Comparison of ENCODE assay signal across 8 mouse cellular contexts in the genomic region with DNA sequence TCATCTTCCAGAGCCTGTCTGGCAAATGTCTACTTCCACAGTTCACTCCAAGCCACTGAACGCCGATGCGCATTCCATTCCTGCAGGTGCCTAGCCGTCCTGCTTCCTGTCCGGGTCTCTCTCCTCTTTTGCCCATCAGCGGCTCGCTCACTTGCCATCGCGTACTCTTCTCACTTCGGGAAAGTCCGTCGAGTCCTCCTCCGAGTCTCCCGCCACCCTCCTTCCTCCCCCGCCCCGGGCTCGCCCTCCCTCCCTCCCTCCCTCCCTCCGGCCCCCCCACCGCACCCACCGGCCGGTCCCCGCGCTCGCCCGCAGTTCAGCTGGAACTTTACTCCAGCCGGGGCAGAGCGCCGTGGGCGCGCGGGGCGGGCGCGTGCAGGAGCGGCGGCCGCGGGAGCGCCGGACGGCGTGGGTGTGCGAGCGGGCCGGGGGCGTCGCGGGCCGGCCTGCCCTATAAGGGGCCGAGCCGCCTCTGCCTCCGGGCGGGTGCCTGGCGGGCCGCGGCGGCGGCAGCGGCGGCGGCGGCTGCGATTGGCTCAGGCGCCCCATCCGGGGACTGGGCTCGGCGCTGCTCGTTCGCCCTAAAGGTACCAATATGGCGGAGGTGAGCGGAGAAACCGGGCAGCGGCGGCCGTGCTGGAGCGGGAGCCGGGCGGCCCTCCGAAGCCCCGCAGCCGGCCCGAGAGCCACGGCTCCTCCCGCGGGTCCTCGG. TPM values are rescaled to one million over a fixed set of nuclear protein-coding genes. Genes with fewer than 3 reads are reported as not detected.
DNase-seq lines count a peak whose midpoint lies in the region; ATAC-seq and TF ChIP-seq lines count a peak whose summit lies in the region.

No protein-coding gene starts in this region.

- TF ChIP-seq CTCF in liver, postnatal 0 days (IDR thresholded peaks at IDR 0.05; ENCODE audit: low read depth), result no peak
- no peak for TF ChIP-seq CTCF in testis, adult 2 months (IDR thresholded peaks at IDR 0.05; ENCODE audit: control insufficient read depth, insufficient read depth, insufficient replicate concordance, low read depth, low read length)

- TF ChIP-seq POLR2A in testis, adult 2 months (IDR thresholded peaks at IDR 0.05; ENCODE audit: control insufficient read depth, low read depth, low read length), result peak; percentile 42

- WGBS in forebrain, embryonic 13.5 days, result under 1% methylated on average over 56 of the region's 86 CpGs
- under 1% methylated on average over 70 of the region's 86 CpGs for whole genome bisulfite sequencing in liver, postnatal 0 days (ENCODE audit: insufficient replicate concordance)
- 1% methylated on average over 63 of the region's 86 CpGs for WGBS in neural tube, embryonic 14.5 days

- intact Hi-C loops in heart, postnatal 10 days (cut with DNase I), result loop anchor here (2.0 to 5.0 kb wide), 3 partner anchors 36 to 224 kb away; a partner anchor contains a TSS

- H3K4me2 ChIP-seq in forebrain, embryonic 13.5 days, result peak overlapping the region; percentile 90
- peak overlapping the region; percentile 94 for H3K4me2 ChIP-seq in liver, postnatal 0 days (ENCODE audit: low read depth, low read length)
- peak overlapping the region; percentile 85 for H3K4me2 ChIP-seq in neural tube, embryonic 14.5 days (ENCODE audit: low read depth, low read length)

- H3K9me3 ChIP-seq in forebrain, embryonic 13.5 days (replicated peaks), result no peaks in the 10 kb centered on the region
- H3K9me3 ChIP-seq in liver, postnatal 0 days (ENCODE audit: low read length), result no peaks in the 10 kb centered on the region
- H3K9me3 ChIP-seq in neural tube, embryonic 14.5 days (ENCODE audit: control insufficient read depth, low read length), result no peaks in the 10 kb centered on the region

- peak; percentile 62 for DNase-seq in ES-CJ7 (ENCODE audit: low read depth, low spot score)
- peak; percentile 90 to 92 for DNase-seq in heart, postnatal 10 days
- DNase-seq in layer of hippocampus, adult 11-12 months (ENCODE audit: low spot score), result peak; percentile 82
- peak; percentile 91 for DNase-seq in liver, postnatal 0 days

- ATAC-seq in cerebellum, adult (ENCODE audit: insufficient number of reproducible peaks, low FRiP score, low TSS enrichment), result peak; percentile 93
- ATAC-seq in forebrain, embryonic 13.5 days, result peak; percentile 96
- peak; percentile 93 for ATAC-seq in liver, postnatal 0 days
- peak; percentile 97 for ATAC-seq in neural tube, embryonic 14.5 days (ENCODE audit: low read depth)

- peak overlapping the region; percentile 96 for H3K27ac ChIP-seq in forebrain, embryonic 13.5 days
- H3K27ac ChIP-seq in liver, postnatal 0 days (ENCODE audit: low read depth), result peak overlapping the region; percentile 93
- H3K27ac ChIP-seq in neural tube, embryonic 14.5 days (ENCODE audit: low read depth, low read length), result peak overlapping the region; percentile 95
- H3K27ac ChIP-seq in testis, adult 2 months (ENCODE audit: control insufficient read depth, insufficient read depth, low read depth, low read length), result peak overlapping the region; percentile 92

- no peak for TF ChIP-seq EP300 in liver, postnatal 0 days (IDR thresholded peaks at IDR 0.05; ENCODE audit: low read depth)

- H3K36me3 ChIP-seq in forebrain, embryonic 13.5 days (ENCODE audit: poor library complexity, severe bottlenecking), result peaks cover 9% of the 10 kb centered on the region; the same call in 1 of the 2 replicates
- H3K36me3 ChIP-seq in liver, postnatal 0 days (replicated peaks; ENCODE audit: insufficient read depth, low read length), result peaks cover 12% of the 10 kb centered on the region
- H3K36me3 ChIP-seq in neural tube, embryonic 14.5 days (ENCODE audit: control insufficient read depth, insufficient read depth, low read length), result 0 out of 2 replicates have a peak, but pooled peaks cover 2% of the 10 kb centered on the region
- H3K36me3 ChIP-seq in testis, adult 2 months (ENCODE audit: control insufficient read depth, insufficient read depth, low read length), result no peaks in the 10 kb centered on the region

- H3K9ac ChIP-seq in forebrain, embryonic 13.5 days, result peak overlapping the region; percentile 97
- peak overlapping the region; percentile 93 for H3K9ac ChIP-seq in liver, postnatal 0 days (replicated peaks)
- peak overlapping the region; percentile 95 for H3K9ac ChIP-seq in neural tube, embryonic 14.5 days (replicated peaks; ENCODE audit: low read depth, low read length)

- H3K4me3 ChIP-seq in forebrain, embryonic 13.5 days, result peak overlapping the region; percentile 95
- peak overlapping the region; percentile 74 for H3K4me3 ChIP-seq in liver, postnatal 0 days (ENCODE audit: low read depth, low read length)
- peak overlapping the region; percentile 93 for H3K4me3 ChIP-seq in neural tube, embryonic 14.5 days (ENCODE audit: low read depth, low read length)
- H3K4me3 ChIP-seq in testis, adult 2 months (ENCODE audit: control insufficient read depth, low read depth, low read length), result peak overlapping the region; percentile 94

- no peaks in the 10 kb centered on the region for H3K27me3 ChIP-seq in forebrain, embryonic 13.5 days
- no peaks in the 10 kb centered on the region for H3K27me3 ChIP-seq in liver, postnatal 0 days (ENCODE audit: insufficient read depth, low read length)
- H3K27me3 ChIP-seq in neural tube, embryonic 14.5 days (ENCODE audit: control insufficient read depth, insufficient read depth, low read length), result no peaks in the 10 kb centered on the region
- H3K27me3 ChIP-seq in testis, adult 2 months (ENCODE audit: control insufficient read depth, insufficient read depth, low read length), result no peaks in the 10 kb centered on the region

- H3K4me1 ChIP-seq in forebrain, embryonic 13.5 days, result peaks cover 11% of the 10 kb centered on the region; the same call in 1 of the 2 replicates
- peaks cover 6% of the 10 kb centered on the region for H3K4me1 ChIP-seq in liver, postnatal 0 days (ENCODE audit: insufficient read depth)
- H3K4me1 ChIP-seq in neural tube, embryonic 14.5 days (ENCODE audit: control insufficient read depth, insufficient read depth, low read length), result 0 out of 2 replicates have a peak, but pooled peaks cover 6% of the 10 kb centered on the region
- H3K4me1 ChIP-seq in testis, adult 2 months (ENCODE audit: control insufficient read depth, insufficient read depth, low read length), result peaks cover 2% of the 10 kb centered on the region

RNA-seq across cellular contexts. Expression of a gene that starts 5.1 kb away (rescaled TPM):
- polyA plus RNA-seq in forebrain, embryonic 13.5 days (2015; fragmentation: Nextera tagmentation; extraction: Ambion mirVana), result 19.8 and 21.4 TPM in 2 replicates
- total RNA-seq in heart, postnatal 10 days (2021), result 10 to 100 TPM; 20.5 to 21.7 TPM
- 7.3 and 8.0 TPM in 2 replicates for polyA plus RNA-seq in liver, postnatal 0 days (2015; fragmentation: Nextera tagmentation; extraction: Ambion mirVana)
- 26.1 and 27.7 TPM in 2 replicates for polyA plus RNA-seq in neural tube, embryonic 14.5 days (2014; fragmentation: Nextera tagmentation; extraction: Ambion mirVana)
- polyA plus RNA-seq in testis, adult 2 months (2012; rRNA removed), result 19.2 and 23.9 TPM in 2 replicates

Comparison
In these comparisons a context has a peak if more than half of its experiments do, and no peak if none do; other contexts are left out.
1. Peak in every context shown above with its lines: DNase-seq, ATAC-seq, H3K4me3 ChIP-seq and H3K27ac ChIP-seq.